Mouse (Mus musculus) ovary, adult 10 weeks (tissue): Measurements from ENCODE around the gene Defb5. TPM values are rescaled to one million over a fixed set of nuclear protein-coding genes. Genes with fewer than 3 reads are reported as not detected.

ENCODE experiments used
- polyA plus RNA-seq: library from polyadenylated mRNA; stranded (reverse); fragments of 350-450 nt; fragmentation: Illumina TruSeq; extraction: RNeasy Lipid Tissue Mini Kit (QIAGEN cat#74804); gene quantifications from one replicate; pipeline ENCODE4 v1.2.3, GENCODE M21; 2014

Gene Defb5
- not detected for polyA plus RNA-seq

DNA sequence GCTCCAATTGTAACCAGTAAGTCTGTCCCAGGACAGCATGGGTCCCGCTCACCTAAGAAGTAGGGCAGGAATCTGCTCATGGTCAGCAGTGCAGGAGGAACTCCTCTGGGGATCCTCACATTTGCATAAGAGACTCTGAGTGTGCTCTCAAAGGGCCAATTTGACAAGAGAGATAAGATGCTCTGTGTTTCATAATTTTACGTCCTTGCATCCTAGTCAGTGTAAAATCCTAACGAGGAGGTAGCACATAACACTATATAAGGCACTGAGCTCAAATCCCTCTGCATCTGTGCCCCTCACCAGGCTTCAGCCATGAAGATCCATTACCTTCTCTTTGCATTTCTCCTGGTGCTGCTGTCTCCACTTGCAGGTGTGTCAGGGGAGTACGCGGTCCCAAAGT is at the start of gene Defb5:
TSS of gene Defb5 (plus strand) at position 301 of the 400 bp plus-strand sequence.

DNA sequence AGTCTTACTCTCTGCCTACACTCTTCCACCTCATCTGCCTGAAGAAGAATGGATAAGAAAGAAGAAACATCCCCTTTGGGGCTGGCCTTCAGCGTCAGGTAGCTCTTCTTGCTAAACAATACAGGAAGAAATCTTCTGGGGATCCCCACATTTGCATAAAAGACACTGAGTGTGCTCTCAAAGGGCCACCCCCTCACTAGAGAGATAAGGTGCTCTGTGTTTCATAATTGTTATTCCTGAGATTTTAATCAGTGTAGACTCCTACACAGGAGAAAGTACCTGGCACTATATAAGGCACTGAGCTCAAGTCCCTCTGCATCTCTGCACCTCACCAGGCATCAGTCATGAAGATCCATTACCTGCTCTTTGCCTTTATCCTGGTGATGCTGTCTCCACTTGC is 22.2 kb upstream of the Defb5 start, which contains the start of gene Defb6:
TSS of gene Defb6 (plus strand) at position 318 of the 400 bp plus-strand sequence.

DNA sequence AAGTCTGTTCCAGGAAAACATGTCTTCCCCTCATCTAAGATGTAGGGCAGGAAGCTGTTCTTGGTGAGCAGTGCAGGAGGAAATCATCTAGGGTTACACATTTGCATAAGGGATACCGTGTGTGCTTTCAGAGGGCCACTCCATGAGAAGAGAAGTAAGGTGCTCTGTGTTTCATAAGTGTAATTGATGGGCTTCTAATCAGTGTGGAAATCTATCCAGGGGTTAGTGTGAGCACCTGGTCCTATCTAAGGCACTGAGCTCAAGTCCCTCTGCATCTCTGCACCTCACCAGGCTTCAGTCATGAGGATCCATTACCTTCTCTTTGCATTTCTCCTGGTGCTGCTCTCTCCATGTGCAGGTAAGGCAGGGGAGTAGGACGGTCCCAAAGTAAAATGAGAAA is 7.8 kb upstream of the Defb5 start, which contains the start of gene Defb46:
TSS of gene Defb46 (plus strand) at position 301 of the 400 bp plus-strand sequence.

DNA sequence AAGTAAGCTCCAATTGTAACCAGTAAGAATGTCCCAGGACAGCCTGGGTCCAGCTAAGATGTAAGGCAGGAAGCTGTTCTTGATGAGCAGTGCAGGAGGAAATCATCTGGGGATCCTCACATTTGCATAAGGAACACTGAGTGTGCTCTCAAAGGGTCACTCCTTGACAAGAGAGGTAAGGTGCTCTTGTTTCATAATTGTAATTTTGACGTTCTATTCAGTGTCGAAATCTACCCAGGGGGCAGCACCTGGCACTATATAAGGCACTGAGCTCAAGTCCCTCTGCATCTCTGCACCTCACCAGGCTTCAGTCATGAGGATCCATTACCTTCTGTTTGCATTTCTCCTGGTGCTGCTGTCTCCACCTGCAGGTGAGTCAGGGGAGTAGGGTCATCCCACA is 45.7 kb downstream of the Defb5 start, which contains the start of gene Defb3:
TSS of gene Defb3 (plus strand) at position 301 of the 400 bp plus-strand sequence.

Other genes with a start within 250 kb of the Defb5 start
- gene Defb38, start 221.0 kb upstream of the Defb5 start, polyA plus RNA-seq: not detected
- not detected for gene Defb39, start 182.8 kb upstream of the Defb5 start, polyA plus RNA-seq
- gene Defb12, start 132.7 kb upstream of the Defb5 start, polyA plus RNA-seq: not detected
- gene Defb34, start 123.8 kb upstream of the Defb5 start, polyA plus RNA-seq: not detected
- not detected for gene Gm45826, start 106.8 kb upstream of the Defb5 start, polyA plus RNA-seq
- gene Defb14, start 53.2 kb upstream of the Defb5 start, polyA plus RNA-seq: not detected
- not detected for gene Defb4, start 48.9 kb upstream of the Defb5 start, polyA plus RNA-seq
- gene Defb6, start 22.1 kb upstream of the Defb5 start, polyA plus RNA-seq: not detected
- gene Defb46, start 7.7 kb upstream of the Defb5 start, polyA plus RNA-seq: not detected
- gene Defb3, start 45.8 kb downstream of the Defb5 start, polyA plus RNA-seq: not detected
- not detected for gene Defb8, start 200.0 kb downstream of the Defb5 start, polyA plus RNA-seq
- gene Defb7, start 247.5 kb downstream of the Defb5 start, polyA plus RNA-seq: not detected